Mouse (Mus musculus): ENCODE data around the gene Arrb1.

GRCm38 (mm10) chr7:99570680-99571079 lies 35.4 kb downstream of the Arrb1 start:
- TF ChIP-seq CTCF (IDR thresholded peaks at IDR 0.05; ENCODE audit: control insufficient read depth, insufficient read depth, insufficient replicate concordance, low read depth, low read length) (no peak), POLR2A (IDR thresholded peaks at IDR 0.05; ENCODE audit: control insufficient read depth, low read depth, low read length) (no peak)

Data from testis, adult 2 months (tissue).